Mouse (Mus musculus) kidney, adult 11 months (tissue): ENCODE results near the gene Adgrg2.
A peak's percentile ranks its signal among the peaks of the same experiment; 100 is the strongest.

Source experiments
- DNase-seq: peaks from one replicate; pipeline ENCODE4 v3.0.0; 2022

Adgrg2 gene

GRCm38 (mm10) chrX:160390464-160390956 is at the start of gene Adgrg2:
TSS of gene Adgrg2 (plus strand) at chrX:160390690.
- no peak for DNase-seq

GRCm38 (mm10) chrX:160350995-160351394 is 39.5 kb upstream of the Adgrg2 start:
- no peak for DNase-seq

- no peak for DNase-seq
These were observed 38.4 kb upstream of the Adgrg2 start for GRCm38 (mm10) chrX:160351967-160352677.

- no peak for DNase-seq
These were observed 5.6 kb upstream of the Adgrg2 start for GRCm38 (mm10) chrX:160384748-160385501.

GRCm38 (mm10) chrX:160385502-160385772 is 5.1 kb upstream of the Adgrg2 start:
- DNase-seq: no peak

GRCm38 (mm10) chrX:160412930-160413453 is 22.5 kb downstream of the Adgrg2 start:
- DNase-seq: no peak

GRCm38 (mm10) chrX:160413881-160414395 is 23.4 kb downstream of the Adgrg2 start:
- no peak for DNase-seq

- DNase-seq: no peak
These were observed 27.9 kb downstream of the Adgrg2 start for GRCm38 (mm10) chrX:160418397-160418796.

GRCm38 (mm10) chrX:160423737-160424136 is 33.2 kb downstream of the Adgrg2 start:
- no peak for DNase-seq

- DNase-seq: peak; percentile 73
These were observed 36.0 kb downstream of the Adgrg2 start for GRCm38 (mm10) chrX:160426486-160426885.

GRCm38 (mm10) chrX:160426930-160427329 is 36.4 kb downstream of the Adgrg2 start:
- no peak for DNase-seq

- no peak for DNase-seq
These were observed 41.7 kb downstream of the Adgrg2 start for GRCm38 (mm10) chrX:160432192-160432591.

- DNase-seq: no peak
These were observed 50.8 kb downstream of the Adgrg2 start for GRCm38 (mm10) chrX:160441272-160441671.

- DNase-seq: no peak
These were observed 57.9 kb downstream of the Adgrg2 start for GRCm38 (mm10) chrX:160448351-160448750.

GRCm38 (mm10) chrX:160449363-160449762 is 58.9 kb downstream of the Adgrg2 start:
- no peak for DNase-seq

GRCm38 (mm10) chrX:160455686-160456085 is 65.2 kb downstream of the Adgrg2 start:
- DNase-seq: no peak

GRCm38 (mm10) chrX:160471257-160471786 is 80.8 kb downstream of the Adgrg2 start:
- peak; percentile 2 for DNase-seq

GRCm38 (mm10) chrX:160489784-160490183 is 99.3 kb downstream of the Adgrg2 start:
- DNase-seq: no peak

GRCm38 (mm10) chrX:160494333-160494732 is 103.8 kb downstream of the Adgrg2 start:
- DNase-seq: no peak

- no peak for DNase-seq
These were observed 104.4 kb downstream of the Adgrg2 start for GRCm38 (mm10) chrX:160494921-160495320.

GRCm38 (mm10) chrX:160496473-160496872 is 106.0 kb downstream of the Adgrg2 start:
- no peak for DNase-seq

- DNase-seq: no peak
These were observed 110.6 kb downstream of the Adgrg2 start for GRCm38 (mm10) chrX:160501095-160501494.

- DNase-seq: no peak
These were observed 111.2 kb downstream of the Adgrg2 start for GRCm38 (mm10) chrX:160501687-160502047.
